ENCODE assay signal across 32 mouse cellular contexts in genomic region chrX:10251357-10251756, GRCm38 (mm10). TPM values are rescaled to one million over a fixed set of nuclear protein-coding genes. Genes with fewer than 3 reads are reported as not detected.
DNase-seq lines count a peak whose midpoint lies in the region; ATAC-seq and TF ChIP-seq lines count a peak whose summit lies in the region.
"Had no signal": no experiment of that assay in that cellular context is flagged by ENCODE, and none has a peak within 500 bp of the region (broad histone marks: within the 10 kb centered on the region; RNA-seq: fewer than 3 reads in every experiment).

No protein-coding gene starts in this region.

- no peak for TF ChIP-seq CTCF in liver, adult 2 months (IDR thresholded peaks at IDR 0.05; ENCODE audit: low read depth, low read length)
- no peak for TF ChIP-seq CTCF in lung, adult 2 months (IDR thresholded peaks at IDR 0.05; ENCODE audit: insufficient read depth, low read length)

- peak overlapping the region; percentile 22 for H3K27ac ChIP-seq in liver, adult 2 months (replicated peaks; ENCODE audit: insufficient read depth, low read depth, low read length)
- H3K27ac ChIP-seq in liver, embryonic 11.5 days (ENCODE audit: low read depth, low read length), result no peak overlapping the region
- H3K27ac ChIP-seq in brown adipose tissue, adult 24 weeks (replicated peaks; ENCODE audit: low read depth, low read length), result peak overlapping the region; percentile 45; the same call in 1 of the 2 replicates
- H3K27ac ChIP-seq: embryonic facial prominence, embryonic 12.5 days; embryonic facial prominence, embryonic 15.5 days; hindbrain, embryonic 10.5 days; hindbrain, embryonic 13.5 days had no signal

- TF ChIP-seq POLR2A in liver, adult 2 months (IDR thresholded peaks at IDR 0.05; ENCODE audit: extremely low read depth, insufficient read depth, low read length), result no peak
- TF ChIP-seq POLR2A in lung, adult 2 months (IDR thresholded peaks at IDR 0.05; ENCODE audit: borderline replicate concordance, extremely low read depth, low read depth, low read length), result no peak

- no peak overlapping the region for H3K9ac ChIP-seq in liver, adult 2 months (ENCODE audit: low read depth, low read length)
- H3K9ac ChIP-seq in liver, embryonic 11.5 days (ENCODE audit: low read depth, low read length), result no peak overlapping the region
- H3K9ac ChIP-seq: embryonic facial prominence, embryonic 12.5 days; embryonic facial prominence, embryonic 15.5 days; forebrain, postnatal 0 days; hindbrain, embryonic 13.5 days had no signal

- no peaks in the 10 kb centered on the region for H3K9me3 ChIP-seq in liver, embryonic 11.5 days (ENCODE audit: control insufficient read depth, low read length)
- H3K9me3 ChIP-seq: embryonic facial prominence, embryonic 12.5 days; embryonic facial prominence, embryonic 15.5 days; hindbrain, embryonic 10.5 days; hindbrain, embryonic 13.5 days had no signal

- no peaks in the 10 kb centered on the region; the same call in 1 of the 2 replicates for H3K36me3 ChIP-seq in liver, adult 2 months (ENCODE audit: control insufficient read depth, insufficient read depth, low read length)
- H3K36me3 ChIP-seq in liver, embryonic 11.5 days (ENCODE audit: control insufficient read depth, insufficient read depth, low read length), result no peaks in the 10 kb centered on the region
- H3K36me3 ChIP-seq: embryonic facial prominence, embryonic 12.5 days; embryonic facial prominence, embryonic 15.5 days; hindbrain, embryonic 10.5 days; hindbrain, embryonic 13.5 days had no signal

- no peak overlapping the region for H3K4me2 ChIP-seq in liver, embryonic 11.5 days
- H3K4me2 ChIP-seq: embryonic facial prominence, embryonic 12.5 days; embryonic facial prominence, embryonic 15.5 days; heart, embryonic 11.5 days; hindbrain, embryonic 13.5 days had no signal

- no peaks in the 10 kb centered on the region; the same call in 1 of the 2 replicates for H3K4me1 ChIP-seq in liver, adult 2 months (ENCODE audit: control insufficient read depth, insufficient read depth, low read length)
- H3K4me1 ChIP-seq in liver, embryonic 11.5 days (replicated peaks; ENCODE audit: control insufficient read depth, insufficient read depth, low read length), result no peaks in the 10 kb centered on the region
- H3K4me1 ChIP-seq in lung, adult 2 months (ENCODE audit: control insufficient read depth, insufficient read depth, low read length), result peaks cover 2% of the 10 kb centered on the region; the same call in 1 of the 2 replicates
- H3K4me1 ChIP-seq in brown adipose tissue, adult 24 weeks (ENCODE audit: control insufficient read depth, insufficient read depth, insufficient read length, low read length), result no peaks in the 10 kb centered on the region
- H3K4me1 ChIP-seq: embryonic facial prominence, embryonic 12.5 days; embryonic facial prominence, embryonic 15.5 days; hindbrain, embryonic 10.5 days; hindbrain, embryonic 13.5 days had no signal

- H3K27me3 ChIP-seq in liver, adult 2 months (ENCODE audit: control insufficient read depth, insufficient read depth, low read length), result no peaks in the 10 kb centered on the region
- H3K27me3 ChIP-seq in liver, embryonic 11.5 days (replicated peaks; ENCODE audit: control insufficient read depth, insufficient read depth, low read length), result no peaks in the 10 kb centered on the region
- H3K27me3 ChIP-seq: embryonic facial prominence, embryonic 12.5 days; embryonic facial prominence, embryonic 15.5 days; hindbrain, embryonic 13.5 days had no signal

- DNase-seq in liver, adult 2 months (ENCODE audit: extremely low read depth, low read depth, low spot score), result no peak
- DNase-seq in liver, embryonic 11.5 days (ENCODE audit: low spot score), result no peak
- peak; percentile 35 for DNase-seq in lung, postnatal 25 days (ENCODE audit: low spot score)
- DNase-seq in lung, adult 2 months, result no peak
- no peak for DNase-seq in urinary bladder, postnatal 10 days (ENCODE audit: low spot score)
- DNase-seq: adrenal gland, adult 8-10 months; adrenal gland, postnatal 25 days; cerebellum, adult 11 months; cerebellum, adult 2 months; cerebellum, adult 9-11 months; cerebellum, postnatal 25 days; gastrocnemius, postnatal 36 days had no signal

- H3K4me3 ChIP-seq in liver, adult 2 months (ENCODE audit: insufficient read depth, low read depth, low read length), result no peak overlapping the region
- no peak overlapping the region for H3K4me3 ChIP-seq in liver, embryonic 11.5 days (ENCODE audit: low read depth, low read length)
- H3K4me3 ChIP-seq in lung, adult 2 months (replicated peaks; ENCODE audit: extremely low read depth, low read depth, low read length), result no peak overlapping the region
- no peak overlapping the region for H3K4me3 ChIP-seq in brown adipose tissue, adult 24 weeks (ENCODE audit: insufficient read depth, low read depth, low read length)
- H3K4me3 ChIP-seq: embryonic facial prominence, embryonic 12.5 days; embryonic facial prominence, embryonic 15.5 days; hindbrain, embryonic 10.5 days; hindbrain, embryonic 13.5 days had no signal

- H3K79me2 ChIP-seq in liver, adult 2 months (ENCODE audit: control insufficient read depth, insufficient read depth, low read length), result no peaks in the 10 kb centered on the region

- ATAC-seq in liver, embryonic 11.5 days (replicated peaks; ENCODE audit: low FRiP score), result no peak
- ATAC-seq: CD4-positive, CD25-positive, alpha-beta regulatory T cell, adult 4 months; hindbrain, embryonic 16.5 days had no signal

RNA-seq across cellular contexts. Expression of gene Otc, which starts 0.7 kb away (rescaled TPM):
- 480 and 581 TPM in 2 replicates for total RNA-seq in liver, adult 2 months (2014; rRNA removed)
- 123 TPM in 2 replicates for polyA plus RNA-seq in liver, adult 2 months (2012; rRNA removed)
- polyA plus RNA-seq in liver, embryonic 11.5 days (2014; fragmentation: Nextera tagmentation; extraction: Ambion mirVana), result 12.9 and 13.4 TPM in 2 replicates
- polyA plus RNA-seq in lung, adult 2 months (2012; rRNA removed), result 0.21 TPM in 1 of 2 replicates, not detected in the other
- not detected in 2 replicates for polyA plus RNA-seq in brown adipose tissue, adult 24 weeks (2012; ENCODE audit: insufficient read depth, insufficient read length, missing spikeins)
- total RNA-seq: adrenal gland, postnatal 25 days; common myeloid progenitor, adult 5-6 weeks; forebrain, postnatal 0 days; gastrocnemius, adult 8-10 months; gastrocnemius, postnatal 36 days; granulocyte monocyte progenitor cell, adult 5-6 weeks; heart, postnatal 25 days; MEL had no signal
- polyA plus RNA-seq: C2C12; CD4-positive, CD25-positive, alpha-beta regulatory T cell, adult 4 months; cerebellum, adult 2 months; embryonic facial prominence, embryonic 12.5 days; embryonic facial prominence, embryonic 15.5 days; forebrain, embryonic 11.5 days; forebrain, embryonic 14.5 days; forebrain, postnatal 0 days; frontal cortex, adult 2 months; heart, embryonic 14.5 days; heart, postnatal 0 days; hindbrain, embryonic 10.5 days; hindbrain, embryonic 16.5 days had no signal

RNA-seq across cellular contexts. Expression of gene Rpgr, which starts 34.6 kb away (rescaled TPM):
- total RNA-seq in liver, adult 2 months (2014; rRNA removed), result 2.0 and 2.3 TPM in 2 replicates
- polyA plus RNA-seq in liver, adult 2 months (2012; rRNA removed), result 0.34 and 0.42 TPM in 2 replicates
- polyA plus RNA-seq in liver, embryonic 11.5 days (2014; fragmentation: Nextera tagmentation; extraction: Ambion mirVana), result 9.6 and 9.7 TPM in 2 replicates
- 1.1 and 2.2 TPM in 2 replicates for polyA plus RNA-seq in lung, adult 2 months (2012; rRNA removed)
- polyA plus RNA-seq in brown adipose tissue, adult 24 weeks (2012; ENCODE audit: insufficient read depth, insufficient read length, missing spikeins), result 5.0 and 5.2 TPM in 2 replicates
- total RNA-seq: MEL had no signal

Comparison
In these comparisons a context has a peak if more than half of its experiments do, and no peak if none do; other contexts are left out.
1. RNA of gene Otc, which starts 0.7 kb away (polyA plus RNA-seq): 123 TPM in liver, adult 2 months and 12.9 to 13.4 TPM in liver, embryonic 11.5 days; not detected in brown adipose tissue, adult 24 weeks and 0.21 TPM in lung, adult 2 months; every median in the first group is over 10 times any median in the second.